9 mouse cellular contexts compared by ENCODE assay signal in the genomic region with DNA sequence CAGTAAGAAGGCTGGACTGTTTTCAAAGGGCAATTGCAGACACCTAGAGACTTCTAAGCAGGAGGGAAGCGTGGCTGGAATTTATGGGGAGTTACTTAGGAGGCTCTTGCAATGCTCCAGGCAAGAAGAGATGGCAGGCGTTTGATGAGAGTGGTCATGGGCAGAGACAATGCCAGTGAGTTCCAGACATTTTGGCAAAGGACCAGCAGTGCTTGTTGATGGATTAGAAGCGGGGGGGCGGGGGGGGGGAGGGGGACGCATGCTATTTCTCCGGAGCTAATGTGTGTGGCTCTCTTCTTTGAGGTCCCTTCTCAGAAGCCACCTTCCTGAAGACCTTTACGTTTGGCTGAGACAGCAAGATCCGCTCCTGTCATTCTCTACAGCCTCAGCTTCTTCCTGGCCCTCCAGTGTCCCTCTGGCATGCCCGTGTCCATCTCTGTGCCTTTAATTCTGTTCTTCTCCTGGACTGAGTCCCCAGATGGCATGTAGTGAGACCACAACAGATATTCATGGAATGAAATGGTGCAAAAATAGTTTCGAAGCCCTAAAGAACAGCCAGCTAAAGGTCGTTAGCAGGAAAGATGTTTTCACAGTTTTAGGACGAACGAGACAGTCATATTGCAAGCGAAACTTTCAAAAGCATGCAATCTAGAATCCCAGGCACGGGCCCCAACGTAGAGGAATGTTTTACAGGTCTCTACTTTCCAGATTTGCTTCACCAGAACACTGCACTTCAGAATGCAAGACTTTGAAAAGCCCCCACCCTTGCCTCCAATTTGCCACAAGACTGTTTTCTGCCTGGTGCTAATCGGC. TPM values are rescaled to one million over a fixed set of nuclear protein-coding genes. Genes with fewer than 3 reads are reported as not detected.
A peak's percentile ranks its signal among the peaks of the same experiment; 100 is the strongest.
DNase-seq lines count a peak whose midpoint lies in the region; ATAC-seq and TF ChIP-seq lines count a peak whose summit lies in the region.
"Had no signal": no experiment of that assay in that cellular context is flagged by ENCODE, and none has a peak within 500 bp of the region (broad histone marks: within the 10 kb centered on the region; RNA-seq: fewer than 3 reads in every experiment).

No protein-coding gene starts in this region.

- H3K9me3 ChIP-seq in intestine, embryonic 14.5 days (ENCODE audit: control insufficient read depth, low read length): no peaks in the 10 kb centered on the region
- no peaks in the 10 kb centered on the region for H3K9me3 ChIP-seq in intestine, postnatal 0 days (ENCODE audit: control insufficient read depth)
- H3K9me3 ChIP-seq in forebrain, postnatal 0 days (ENCODE audit: low read length): no peaks in the 10 kb centered on the region
- H3K9me3 ChIP-seq in midbrain, embryonic 15.5 days: no peaks in the 10 kb centered on the region

- peak overlapping the region; percentile 83 for H3K27ac ChIP-seq in intestine, embryonic 14.5 days (ENCODE audit: low read depth)
- no peak overlapping the region for H3K27ac ChIP-seq in intestine, postnatal 0 days (ENCODE audit: low read depth, low read length)
- peak overlapping the region; percentile 66 for H3K27ac ChIP-seq in forebrain, postnatal 0 days (ENCODE audit: low read depth, low read length)
- H3K27ac ChIP-seq in midbrain, embryonic 15.5 days: 0 out of 2 replicates have a peak overlapping the region, but pooled peaks have one; percentile 35

- no peaks in the 10 kb centered on the region for H3K36me3 ChIP-seq in intestine, embryonic 14.5 days (ENCODE audit: control insufficient read depth, insufficient read depth, low read length)
- H3K36me3 ChIP-seq in intestine, postnatal 0 days (ENCODE audit: control insufficient read depth, insufficient read depth): no peaks in the 10 kb centered on the region
- peaks cover 14% of the 10 kb centered on the region; the same call in 1 of the 2 replicates for H3K36me3 ChIP-seq in forebrain, postnatal 0 days (ENCODE audit: insufficient read depth)
- H3K36me3 ChIP-seq in midbrain, embryonic 15.5 days (replicated peaks): no peaks in the 10 kb centered on the region

- no peak for ATAC-seq in intestine, embryonic 14.5 days (replicated peaks; ENCODE audit: low FRiP score, low TSS enrichment, low read depth)
- no peak for ATAC-seq in intestine, postnatal 0 days
- ATAC-seq in forebrain, postnatal 0 days: no peak
- ATAC-seq in midbrain, embryonic 15.5 days (replicated peaks): no peak

- H3K4me3 ChIP-seq in intestine, embryonic 14.5 days (ENCODE audit: low read depth, low read length): no peak overlapping the region
- no peak overlapping the region for H3K4me3 ChIP-seq in intestine, postnatal 0 days (ENCODE audit: low read depth, low read length)
- H3K4me3 ChIP-seq in forebrain, postnatal 0 days (ENCODE audit: low read depth, low read length): no peak overlapping the region
- no peak overlapping the region for H3K4me3 ChIP-seq in midbrain, embryonic 15.5 days

- H3K9ac ChIP-seq in intestine, embryonic 14.5 days (ENCODE audit: low read length): no peak overlapping the region
- H3K9ac ChIP-seq in intestine, postnatal 0 days (ENCODE audit: low read depth, low read length): no peak overlapping the region
- no peak overlapping the region for H3K9ac ChIP-seq in forebrain, postnatal 0 days
- no peak overlapping the region for H3K9ac ChIP-seq in midbrain, embryonic 15.5 days

- DNase-seq in intestine, embryonic 14.5 days (ENCODE audit: low spot score): no peak
- DNase-seq in brain, adult 2 months (ENCODE audit: low read depth, low spot score): peak; percentile 56
- peak; percentile 21 for DNase-seq in forebrain, postnatal 0 days
- DNase-seq in embryo, embryonic 10.5 days (ENCODE audit: low spot score): no peak
- DNase-seq in thymus, postnatal 36 days: no peak
- no peak for DNase-seq in left cerebral cortex, adult 8-10 months (ENCODE audit: low spot score in 2 of 2)

- 59% methylated on average over 17 of the region's 17 CpGs for WGBS in intestine, embryonic 14.5 days
- WGBS in intestine, postnatal 0 days: 64% methylated on average over 17 of the region's 17 CpGs
- 42% methylated on average over 15 of the region's 17 CpGs for whole genome bisulfite sequencing in forebrain, postnatal 0 days
- 67% methylated on average over 17 of the region's 17 CpGs for WGBS in midbrain, embryonic 15.5 days

- 0 out of 2 replicates have a peak overlapping the region, but pooled peaks have one; percentile 5 for H3K4me2 ChIP-seq in intestine, embryonic 14.5 days (ENCODE audit: low read length)
- no peak overlapping the region for H3K4me2 ChIP-seq in intestine, postnatal 0 days (replicated peaks; ENCODE audit: low read depth)
- no peak overlapping the region for H3K4me2 ChIP-seq in forebrain, postnatal 0 days (ENCODE audit: low read depth)
- no peak overlapping the region for H3K4me2 ChIP-seq in midbrain, embryonic 15.5 days

- TF ChIP-seq CTCF in intestine, postnatal 0 days (IDR thresholded peaks at IDR 0.05; ENCODE audit: low read depth): no peak
- TF ChIP-seq CTCF in forebrain, postnatal 0 days (IDR thresholded peaks at IDR 0.05; ENCODE audit: low read depth): no peak

- peaks cover 18% of the 10 kb centered on the region for H3K4me1 ChIP-seq in intestine, embryonic 14.5 days (replicated peaks; ENCODE audit: control insufficient read depth, insufficient read depth, low read length)
- no peaks in the 10 kb centered on the region; the same call in 1 of the 2 replicates for H3K4me1 ChIP-seq in intestine, postnatal 0 days (replicated peaks; ENCODE audit: control insufficient read depth, insufficient read depth, low read length)
- H3K4me1 ChIP-seq in forebrain, postnatal 0 days (ENCODE audit: insufficient read depth): 0 out of 2 replicates have a peak, but pooled peaks cover 6% of the 10 kb centered on the region
- peaks cover 8% of the 10 kb centered on the region for H3K4me1 ChIP-seq in midbrain, embryonic 15.5 days

- no peaks in the 10 kb centered on the region for H3K27me3 ChIP-seq in intestine, embryonic 14.5 days (replicated peaks; ENCODE audit: control insufficient read depth, insufficient read depth, low read length)
- no peaks in the 10 kb centered on the region for H3K27me3 ChIP-seq in intestine, postnatal 0 days (replicated peaks; ENCODE audit: control insufficient read depth, insufficient read depth, low read length)
- no peaks in the 10 kb centered on the region for H3K27me3 ChIP-seq in forebrain, postnatal 0 days (ENCODE audit: insufficient read depth, low read length)
- no peaks in the 10 kb centered on the region for H3K27me3 ChIP-seq in midbrain, embryonic 15.5 days (replicated peaks)

RNA-seq across cellular contexts. Expression of a gene that starts 53.8 kb away (rescaled TPM):
- polyA plus RNA-seq in intestine, embryonic 14.5 days (2014; fragmentation: Nextera tagmentation; extraction: Ambion mirVana): not detected in 2 replicates
- polyA plus RNA-seq in intestine, postnatal 0 days (2015; fragmentation: Nextera tagmentation; extraction: Ambion mirVana): 0.48 and 0.88 TPM in 2 replicates
- 1.9 TPM in 1 of 2 replicates, not detected in the other for total RNA-seq in forebrain, postnatal 0 days (2014; rRNA removed)
- 0.18 TPM in 1 of 2 replicates, not detected in the other for polyA plus RNA-seq in forebrain, postnatal 0 days (2015; fragmentation: Nextera tagmentation; extraction: Ambion mirVana)
- not detected in 2 replicates for polyA plus RNA-seq in midbrain, embryonic 15.5 days (2015; fragmentation: Nextera tagmentation; extraction: Ambion mirVana)
- not detected for total RNA-seq in left cerebral cortex, adult 8-10 months (2022)
- total RNA-seq: common myeloid progenitor, adult 5-6 weeks had no signal

Comparison
In these comparisons a context has a peak if more than half of its experiments do, and no peak if none do; other contexts are left out.
1. DNase-seq: peak in brain, adult 2 months (single experiment) and forebrain, postnatal 0 days (single experiment); none in intestine, embryonic 14.5 days (single experiment), embryo, embryonic 10.5 days (single experiment), thymus, postnatal 36 days (0 of 2) and left cerebral cortex, adult 8-10 months (0 of 2).